Mouse (Mus musculus) lung, postnatal 4 days (tissue): ENCODE measurements around the gene Rbsn.
A peak's percentile ranks its signal among the peaks of the same experiment; 100 is the strongest.

Experiments used
- DNase-seq, 2 experiments: peaks; one replicate each; pipeline ENCODE4 v3.0.0; 2021

Gene Rbsn

GRCm38 (mm10) chr6:92162724-92163123 is 52.0 kb downstream of the Rbsn start:
- DNase-seq = no peak

DNA sequence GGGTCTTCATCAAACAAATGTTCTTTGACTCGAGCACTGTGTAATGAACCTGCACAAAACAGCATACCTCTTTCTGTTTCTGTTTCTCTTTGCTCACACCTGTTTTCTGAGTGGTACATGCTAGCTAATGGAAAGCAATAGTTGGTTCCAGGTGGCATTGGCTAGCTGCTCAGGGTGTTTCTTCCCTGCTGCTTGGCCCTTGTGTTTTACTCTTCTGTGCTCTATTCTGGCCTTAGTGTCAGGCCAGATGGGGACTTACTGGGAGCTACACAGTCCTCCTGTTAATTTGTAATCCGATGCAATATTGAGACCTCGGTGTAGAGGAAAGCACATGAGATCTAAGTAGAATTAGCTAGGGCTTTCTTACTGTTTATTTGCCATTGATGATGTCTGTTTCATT is 55.9 kb downstream of the Rbsn start:
- DNase-seq = no peak

DNA sequence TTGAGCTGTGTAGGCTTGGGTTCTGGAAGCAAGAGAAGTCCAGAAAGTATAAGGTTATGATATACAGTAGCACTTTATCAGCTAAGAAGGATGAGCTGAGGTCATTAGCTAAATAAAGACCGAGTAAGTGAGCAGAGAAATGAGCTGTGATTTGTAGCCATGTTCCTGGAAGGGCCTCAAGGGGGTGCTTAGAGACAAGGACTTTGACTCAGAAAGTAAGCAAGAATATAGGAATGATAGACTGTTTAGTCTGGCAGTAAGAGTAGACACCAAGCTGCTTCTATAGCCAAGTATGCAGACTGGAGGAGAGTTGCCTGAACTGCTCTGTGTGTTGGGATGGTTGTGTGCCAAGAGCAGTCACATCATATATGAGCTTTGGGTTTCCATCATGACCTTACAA is 61.0 kb downstream of the Rbsn start:
- DNase-seq = peak in 1 of 2 experiments; percentile 12

- no peak for DNase-seq
Observed at GRCm38 (mm10) chr6:92145881-92146280, 68.8 kb downstream of the Rbsn start.
